Mouse (Mus musculus): ENCODE data around the gene Tomm5.

DNA sequence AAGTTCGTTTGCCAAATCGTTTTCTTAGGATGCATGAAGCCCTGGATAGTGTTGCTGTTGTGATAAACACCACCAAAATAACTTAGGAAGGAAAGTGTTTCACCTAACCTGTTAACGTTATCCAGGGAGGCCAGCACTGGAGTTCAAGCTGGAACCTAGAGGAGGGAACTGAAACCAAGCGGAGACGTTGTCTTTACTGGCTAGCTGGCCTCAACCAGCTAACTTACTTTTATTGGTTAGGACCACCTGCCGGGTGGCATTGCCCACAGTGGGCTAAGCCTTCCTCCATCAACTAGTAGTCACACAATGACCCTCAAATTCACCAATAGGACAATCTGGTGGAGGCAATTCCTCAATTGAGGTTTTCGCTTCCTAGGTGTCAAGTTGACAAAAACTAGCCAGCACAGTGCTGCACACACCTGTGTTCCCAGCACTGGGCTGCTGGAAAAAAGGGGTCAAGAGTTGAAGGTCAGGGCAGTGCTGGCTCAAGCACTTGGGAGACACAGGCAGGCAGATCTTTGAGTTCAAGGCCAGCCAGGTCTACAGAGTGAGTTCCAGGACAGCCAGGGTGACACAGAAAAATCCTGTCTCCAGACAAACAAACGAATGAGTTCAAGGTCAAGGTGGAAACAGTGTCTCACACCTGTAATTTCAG is 669 bp upstream of the Tomm5 start:
- TF ChIP-seq CTCF (IDR thresholded peaks at IDR 0.05; ENCODE audit: extremely low read depth, insufficient read depth, low read length) (no peak), POLR2A (IDR thresholded peaks at IDR 0.05; ENCODE audit: extremely low read depth, insufficient read depth, low read length) (no peak)

Data from cortical plate, adult 2 months (tissue).